Mouse (Mus musculus): ENCODE results near the gene Insig2. TPM values are rescaled to one million over a fixed set of nuclear protein-coding genes. Genes with fewer than 3 reads are reported as not detected.

The Insig2 gene
- polyA plus RNA-seq, 1 experiment from 2014 or later: 17.6 TPM

GRCm38 (mm10) chr1:121348875-121349847 is 16.8 kb upstream of the Insig2 start:
- 84% methylated on average over 4 of the region's 4 CpGs for WGBS

GRCm38 (mm10) chr1:121343966-121344365 is 11.6 kb upstream of the Insig2 start:
- Histone ChIP-seq H3K9me3 (no peaks in the 10 kb centered on the region), H3K27me3 (ENCODE audit: insufficient read depth, poor library complexity, severe bottlenecking) (no peaks in the 10 kb centered on the region), H3K36me3 (no peaks in the 10 kb centered on the region), H3K4me3 (no peak overlapping the region), H3K27ac (no peak overlapping the region), H3K4me1 (replicated peaks) (no peaks in the 10 kb centered on the region)
- no peak for DNase-seq (ENCODE audit: low spot score)
- 73% methylated on average over 5 of the region's 5 CpGs for WGBS

More at GRCm38 (mm10) chr1:121348875-121349847, 16.8 kb upstream of the Insig2 start:
- 0 out of 2 replicates have a peak, but pooled peaks cover 3% of the 10 kb centered on the region for H3K9me3 ChIP-seq
- no peaks in the 10 kb centered on the region for H3K4me1 ChIP-seq (replicated peaks)
- no peaks in the 10 kb centered on the region for H3K27me3 ChIP-seq (ENCODE audit: insufficient read depth, poor library complexity, severe bottlenecking)
- no peak overlapping the region for H3K4me3 ChIP-seq
- DNase-seq (ENCODE audit: low spot score): no peak
- H3K36me3 ChIP-seq: no peaks in the 10 kb centered on the region
- no peak overlapping the region for H3K27ac ChIP-seq

GRCm38 (mm10) chr1:121335789-121336188 is 3.4 kb upstream of the Insig2 start:
- Histone ChIP-seq H3K27me3 (ENCODE audit: insufficient read depth, poor library complexity, severe bottlenecking) (no peaks in the 10 kb centered on the region), H3K9me3 (no peaks in the 10 kb centered on the region), H3K27ac (no peak overlapping the region), H3K4me1 (replicated peaks) (no peaks in the 10 kb centered on the region), H3K36me3 (peaks cover 8% of the 10 kb centered on the region), H3K4me3 (no peak overlapping the region)
- WGBS: 75% methylated on average over 4 of the region's 4 CpGs
- DNase-seq (ENCODE audit: low spot score): no peak

- H3K27ac ChIP-seq: no peak overlapping the region
- H3K9me3 ChIP-seq: no peaks in the 10 kb centered on the region
- no peak overlapping the region for H3K4me3 ChIP-seq
- peaks cover 8% of the 10 kb centered on the region for H3K36me3 ChIP-seq
- DNase-seq (ENCODE audit: low spot score): no peak
- 92% methylated on average over 4 of the region's 4 CpGs for WGBS
- H3K27me3 ChIP-seq (ENCODE audit: insufficient read depth, poor library complexity, severe bottlenecking): no peaks in the 10 kb centered on the region
- no peaks in the 10 kb centered on the region for H3K4me1 ChIP-seq (replicated peaks)
Measured at GRCm38 (mm10) chr1:121333986-121334703, 1.8 kb upstream of the Insig2 start.

DNA sequence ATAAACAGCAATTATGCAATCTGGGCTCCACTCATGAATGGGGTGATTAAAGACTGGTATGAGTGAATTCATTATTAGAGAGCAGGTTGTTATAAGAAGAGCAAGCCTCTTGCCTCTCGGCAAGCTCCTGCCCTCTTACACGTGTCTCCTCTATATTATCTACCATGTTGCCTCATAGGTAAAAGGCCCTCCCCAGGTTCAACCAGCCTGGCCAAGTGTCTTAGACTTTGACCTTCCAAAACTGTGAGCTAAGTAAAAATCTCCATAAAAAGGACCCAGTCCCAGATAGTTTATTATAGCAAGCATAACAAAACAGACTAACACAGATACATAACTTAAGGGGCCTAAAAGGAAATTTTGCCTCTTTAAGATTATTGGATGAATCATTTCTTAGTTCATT is 1.8 kb downstream of the Insig2 start:
- no peak for DNase-seq (ENCODE audit: low spot score)
- H3K4me1 ChIP-seq (replicated peaks): peaks cover 23% of the 10 kb centered on the region
- WGBS: 96% methylated on average over 2 of the region's 2 CpGs

GRCm38 (mm10) chr1:121329391-121329790 is 3.0 kb downstream of the Insig2 start:
- no peaks in the 10 kb centered on the region for H3K27me3 ChIP-seq (ENCODE audit: insufficient read depth, poor library complexity, severe bottlenecking)
- DNase-seq (ENCODE audit: low spot score): no peak
- H3K27ac ChIP-seq: no peak overlapping the region
- peaks cover 4% of the 10 kb centered on the region; the same call in 1 of the 2 replicates for H3K36me3 ChIP-seq
- H3K9me3 ChIP-seq: no peaks in the 10 kb centered on the region
- 90% methylated on average over 2 of the region's 2 CpGs for WGBS
- H3K4me3 ChIP-seq: no peak overlapping the region
- H3K4me1 ChIP-seq (replicated peaks): peaks cover 23% of the 10 kb centered on the region

More for the DNA sequence above, 1.8 kb downstream of the Insig2 start:
- Histone ChIP-seq H3K9me3 (no peaks in the 10 kb centered on the region), H3K4me3 (no peak overlapping the region), H3K27ac (no peak overlapping the region), H3K27me3 (ENCODE audit: insufficient read depth, poor library complexity, severe bottlenecking) (no peaks in the 10 kb centered on the region), H3K36me3 (peaks cover 8% of the 10 kb centered on the region)

DNA sequence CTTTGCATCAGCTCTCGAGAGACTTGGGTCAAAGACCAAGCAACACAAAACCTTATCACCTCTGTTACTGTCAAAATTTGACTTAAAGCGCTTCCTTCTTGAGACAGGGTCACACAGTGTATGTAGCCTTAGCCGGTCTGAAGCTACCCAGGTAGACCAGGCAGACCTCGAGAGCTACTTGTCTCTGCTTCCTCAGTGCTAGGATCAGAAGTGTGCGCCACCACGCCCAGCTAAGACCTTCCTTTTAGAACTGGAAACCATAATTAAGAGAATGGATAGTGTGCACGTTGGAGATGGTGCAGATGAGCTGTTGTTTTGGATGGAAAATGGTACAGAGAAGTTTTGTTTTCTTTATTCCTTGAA is 4.2 kb downstream of the Insig2 start:
- no peak for DNase-seq (ENCODE audit: low spot score)
- no peaks in the 10 kb centered on the region for H3K27me3 ChIP-seq (ENCODE audit: insufficient read depth, poor library complexity, severe bottlenecking)
- WGBS: 5% methylated on average over 7 of the region's 7 CpGs

DNA sequence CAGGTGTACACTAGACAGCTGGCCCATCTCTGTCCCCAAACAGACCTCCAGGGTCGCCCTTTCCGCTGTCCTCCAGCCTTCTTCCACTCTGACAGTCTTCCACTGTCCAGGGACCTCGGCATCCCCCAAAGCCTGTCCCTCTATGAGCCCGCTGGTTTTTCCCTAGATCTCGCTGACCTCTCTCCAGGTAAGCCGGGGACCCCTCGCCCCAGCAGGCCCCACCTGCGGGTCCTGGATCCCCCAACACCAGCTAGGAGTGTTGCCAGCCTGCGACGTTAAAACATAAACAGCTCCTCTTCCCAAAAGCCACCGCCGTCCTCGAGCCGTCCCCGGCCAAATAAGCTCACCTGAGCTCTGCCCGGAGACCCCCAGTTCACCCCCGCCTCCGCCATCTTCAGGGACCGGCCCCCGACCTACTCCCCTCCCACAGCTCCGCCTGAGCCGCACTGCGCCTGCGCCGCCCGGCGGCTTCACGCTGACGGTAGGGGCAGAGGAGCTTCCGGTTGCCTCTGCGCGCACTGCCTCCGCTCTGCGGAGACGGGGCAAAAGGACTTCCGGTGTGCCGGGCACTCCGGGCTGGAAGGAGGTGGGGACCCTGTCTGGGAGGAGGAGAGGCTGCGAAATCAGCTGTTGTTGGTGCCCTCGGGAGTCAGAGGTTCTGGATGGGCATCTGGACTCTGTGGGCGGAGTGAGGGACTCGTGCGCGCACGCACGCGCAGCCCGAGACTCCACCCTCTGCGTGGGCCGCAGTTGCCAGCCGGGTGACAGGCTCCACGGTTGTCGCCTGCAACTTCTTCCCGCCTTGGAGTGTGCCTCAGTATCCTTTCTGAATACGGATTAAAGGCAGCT is 4.8 kb downstream of the Insig2 start:
- H3K4me1 ChIP-seq (replicated peaks): peaks cover 23% of the 10 kb centered on the region
- H3K27me3 ChIP-seq (ENCODE audit: insufficient read depth, poor library complexity, severe bottlenecking): no peaks in the 10 kb centered on the region
- no peaks in the 10 kb centered on the region for H3K9me3 ChIP-seq
- H3K36me3 ChIP-seq: peaks cover 3% of the 10 kb centered on the region; the same call in 1 of the 2 replicates
- peak overlapping the region; percentile 86 for H3K4me3 ChIP-seq
- DNase-seq (ENCODE audit: low spot score): peak; percentile 94
- WGBS: under 1% methylated on average over 55 of the region's 55 CpGs
- H3K27ac ChIP-seq: peak overlapping the region; percentile 93

More for the DNA sequence above, 4.2 kb downstream of the Insig2 start:
- Histone ChIP-seq H3K9me3 (no peaks in the 10 kb centered on the region), H3K36me3 (peaks cover 3% of the 10 kb centered on the region; the same call in 1 of the 2 replicates), H3K27ac (peak overlapping the region; percentile 93), H3K4me3 (peak overlapping the region; percentile 86), H3K4me1 (replicated peaks) (peaks cover 23% of the 10 kb centered on the region)

GRCm38 (mm10) chr1:121326591-121327343 is 5.6 kb downstream of the Insig2 start:
- WGBS: 35% methylated on average over 18 of the region's 18 CpGs
- DNase-seq (ENCODE audit: low spot score): no peak
- peak overlapping the region; percentile 93 for H3K27ac ChIP-seq

DNA sequence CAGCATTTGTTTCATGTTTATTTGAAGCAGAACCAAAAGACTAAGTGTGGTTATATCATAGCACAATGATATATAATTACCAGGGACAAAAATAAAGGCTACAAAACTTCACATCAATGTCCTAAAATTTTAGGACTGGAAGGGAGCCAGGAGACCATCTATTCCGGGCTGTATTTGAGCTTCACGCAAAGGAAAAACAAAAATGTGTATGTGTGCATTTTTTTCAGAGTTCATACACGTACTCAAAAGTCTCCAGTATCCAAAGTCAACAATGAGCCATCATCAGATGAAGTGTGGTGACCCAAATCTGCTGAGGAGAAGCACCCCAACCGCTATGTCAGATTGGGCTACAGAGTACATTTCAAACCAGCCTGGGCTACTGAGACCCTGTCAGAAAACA is 8.9 kb downstream of the Insig2 start:
- no peaks in the 10 kb centered on the region for H3K9me3 ChIP-seq
- H3K27ac ChIP-seq: no peak overlapping the region
- H3K4me3 ChIP-seq: no peak overlapping the region
- no peaks in the 10 kb centered on the region for H3K27me3 ChIP-seq (ENCODE audit: insufficient read depth, poor library complexity, severe bottlenecking)
- DNase-seq (ENCODE audit: low spot score): no peak
- peaks cover 20% of the 10 kb centered on the region for H3K4me1 ChIP-seq (replicated peaks)
- 85% methylated on average over 4 of the region's 4 CpGs for WGBS
- H3K36me3 ChIP-seq: 0 out of 2 replicates have a peak, but pooled peaks cover 6% of the 10 kb centered on the region

More at GRCm38 (mm10) chr1:121326591-121327343, 5.6 kb downstream of the Insig2 start:
- Histone ChIP-seq H3K4me1 (replicated peaks) (peaks cover 23% of the 10 kb centered on the region), H3K4me3 (peak overlapping the region; percentile 86), H3K9me3 (no peaks in the 10 kb centered on the region), H3K36me3 (peaks cover 2% of the 10 kb centered on the region; the same call in 1 of the 2 replicates), H3K27me3 (ENCODE audit: insufficient read depth, poor library complexity, severe bottlenecking) (no peaks in the 10 kb centered on the region)

GRCm38 (mm10) chr1:121314766-121315428 is 17.5 kb downstream of the Insig2 start:
- H3K36me3 ChIP-seq: peaks cover 40% of the 10 kb centered on the region
- no peak for DNase-seq (ENCODE audit: low spot score)
- H3K4me3 ChIP-seq: no peak overlapping the region
- WGBS: 91% methylated on average over 3 of the region's 3 CpGs
- H3K27ac ChIP-seq: no peak overlapping the region
- H3K27me3 ChIP-seq (ENCODE audit: insufficient read depth, poor library complexity, severe bottlenecking): no peaks in the 10 kb centered on the region
- H3K9me3 ChIP-seq: no peaks in the 10 kb centered on the region
- H3K4me1 ChIP-seq (replicated peaks): no peaks in the 10 kb centered on the region

Measured in hindbrain, embryonic 10.5 days (tissue).